Mouse (Mus musculus) ES-E14 (cell line): ENCODE measurements around the gene Prkar1b.

Experiments
- CHD2 ChIP-seq: IDR thresholded peaks from 2 replicates; pipeline ENCODE4 v1.6.1; 2014; ENCODE audit warnings: mild to moderate bottlenecking, low read depth, low read length, inconsistent platforms
- HCFC1 ChIP-seq: IDR thresholded peaks from 2 replicates; pipeline ENCODE4 v1.6.1; 2012; ENCODE audit warnings: low read length, inconsistent platforms, borderline replicate concordance; ENCODE audit not compliant: insufficient read depth

GRCm38 (mm10) chr5:139149681-139150602 is at the start of gene Prkar1b, which contains the start of gene Dnaaf5:
- TF ChIP-seq CHD2 = no peak
- peak; percentile 76; the same call in 1 of the 2 replicates for TF ChIP-seq HCFC1
